Mouse (Mus musculus): ENCODE data around the gene Rd3l. TPM values are rescaled to one million over a fixed set of nuclear protein-coding genes. Genes with fewer than 3 reads are reported as not detected.

The Rd3l gene
- not detected in 3 replicates for total RNA-seq (2017)

DNA sequence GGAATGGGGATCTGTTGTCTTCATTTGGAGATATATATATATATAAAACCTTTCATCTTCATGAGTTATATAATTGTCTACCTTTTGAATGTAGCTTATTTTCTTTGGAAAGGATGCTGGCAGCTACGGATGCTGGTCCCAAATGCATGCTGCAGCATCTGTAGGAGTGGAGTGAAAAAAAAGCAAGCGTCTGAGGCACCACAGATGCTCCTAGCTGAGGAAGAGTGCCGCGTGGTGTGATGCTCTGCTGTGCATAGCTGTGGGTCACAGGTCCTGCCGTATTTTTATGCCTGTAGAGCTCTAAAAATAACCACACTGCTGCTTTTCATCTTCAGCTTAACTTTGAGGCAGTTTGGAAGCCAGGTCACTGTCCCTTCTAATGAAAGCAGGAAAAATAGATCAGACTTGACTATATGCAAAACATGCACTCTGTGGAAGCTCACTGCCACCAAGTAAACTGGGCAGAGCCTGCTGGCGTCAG lies at the start of gene Rd3l:
Rd3l (minus strand) TSS at position 431 of the 481 bp plus-strand sequence.
- ATAC-seq (replicated peaks; ENCODE audit: insufficient number of reproducible peaks, low FRiP score, low TSS enrichment, poor library complexity, severe bottlenecking) = no peak

DNA sequence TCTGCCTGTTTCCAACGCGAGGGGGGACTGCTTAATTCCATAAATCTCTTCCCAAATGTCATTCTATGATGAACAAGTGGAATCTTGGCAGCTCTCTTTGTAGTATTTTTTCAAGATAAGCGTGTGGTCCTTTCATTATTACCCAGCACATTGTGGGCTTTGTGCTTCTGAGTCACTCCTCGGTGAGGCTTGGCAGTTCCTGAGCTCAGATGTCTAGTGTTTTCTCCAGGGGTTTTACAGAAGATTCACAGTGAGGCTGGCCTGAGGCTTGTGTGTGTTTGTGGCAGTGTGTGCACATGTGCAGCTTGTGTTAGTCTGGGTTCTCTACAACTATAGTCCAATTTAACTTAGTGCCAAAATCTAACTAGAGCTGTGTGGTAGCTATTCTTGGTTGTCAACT lies 46.3 kb upstream of the Rd3l start:
- no peak for ATAC-seq (replicated peaks; ENCODE audit: insufficient number of reproducible peaks, low FRiP score, low TSS enrichment, poor library complexity, severe bottlenecking)

DNA sequence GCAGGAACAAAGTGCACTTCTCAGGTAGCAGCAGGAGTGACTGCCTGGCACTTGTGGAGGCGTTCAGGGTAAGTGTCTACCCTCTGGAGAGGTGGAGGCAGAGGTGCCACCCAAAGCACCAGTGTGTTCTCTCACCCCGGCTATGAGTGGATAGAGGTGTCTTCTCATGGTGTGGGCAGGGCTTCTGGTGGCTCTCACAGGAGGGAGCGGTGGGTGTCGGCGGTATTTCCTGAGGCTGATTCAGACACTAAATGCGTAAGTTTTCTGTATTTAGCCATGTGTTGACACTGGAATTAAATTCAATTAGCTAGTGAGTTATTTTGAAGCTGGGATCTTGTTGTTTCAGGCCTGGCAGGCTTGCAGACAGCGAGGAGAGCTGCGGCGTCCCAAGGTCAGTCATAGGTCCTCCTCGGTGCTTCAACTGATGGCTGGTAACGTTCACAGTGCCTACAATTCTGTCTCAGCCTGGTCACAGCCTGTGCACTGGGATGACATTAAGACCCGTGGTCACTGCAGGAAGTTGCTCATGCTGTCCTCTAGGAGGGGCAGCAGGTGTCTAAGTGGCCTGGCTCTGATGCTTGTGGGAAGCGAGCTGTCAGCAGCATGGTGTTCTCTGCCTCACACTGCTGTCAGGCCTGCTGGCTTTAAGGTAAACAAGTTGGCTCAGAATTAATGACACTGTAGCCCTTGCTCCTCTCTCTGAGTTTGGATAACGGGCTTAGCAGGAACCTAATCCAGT lies 45.0 kb upstream of the Rd3l start:
- ATAC-seq (replicated peaks; ENCODE audit: insufficient number of reproducible peaks, low FRiP score, low TSS enrichment, poor library complexity, severe bottlenecking) = no peak

DNA sequence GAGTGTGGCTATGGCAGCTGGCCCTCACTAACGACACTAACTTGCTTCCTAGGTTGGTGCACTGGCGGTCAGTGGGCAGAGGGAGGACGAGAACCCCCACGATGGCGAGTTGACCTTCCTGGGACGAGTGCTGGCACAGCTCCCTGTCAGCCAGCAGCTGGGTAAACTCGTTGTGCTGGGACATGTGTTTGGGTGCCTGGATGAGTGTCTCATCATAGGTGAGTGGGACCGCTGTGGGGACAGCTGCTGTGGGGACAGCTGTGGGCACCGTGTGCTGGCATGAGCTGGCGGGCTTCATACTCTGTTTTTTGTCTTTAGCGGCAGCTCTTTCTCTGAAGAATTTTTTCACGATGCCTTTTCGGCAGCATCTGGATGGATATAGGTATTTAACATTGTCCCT lies 44.3 kb upstream of the Rd3l start:
- no peak for ATAC-seq (replicated peaks; ENCODE audit: insufficient number of reproducible peaks, low FRiP score, low TSS enrichment, poor library complexity, severe bottlenecking)

DNA sequence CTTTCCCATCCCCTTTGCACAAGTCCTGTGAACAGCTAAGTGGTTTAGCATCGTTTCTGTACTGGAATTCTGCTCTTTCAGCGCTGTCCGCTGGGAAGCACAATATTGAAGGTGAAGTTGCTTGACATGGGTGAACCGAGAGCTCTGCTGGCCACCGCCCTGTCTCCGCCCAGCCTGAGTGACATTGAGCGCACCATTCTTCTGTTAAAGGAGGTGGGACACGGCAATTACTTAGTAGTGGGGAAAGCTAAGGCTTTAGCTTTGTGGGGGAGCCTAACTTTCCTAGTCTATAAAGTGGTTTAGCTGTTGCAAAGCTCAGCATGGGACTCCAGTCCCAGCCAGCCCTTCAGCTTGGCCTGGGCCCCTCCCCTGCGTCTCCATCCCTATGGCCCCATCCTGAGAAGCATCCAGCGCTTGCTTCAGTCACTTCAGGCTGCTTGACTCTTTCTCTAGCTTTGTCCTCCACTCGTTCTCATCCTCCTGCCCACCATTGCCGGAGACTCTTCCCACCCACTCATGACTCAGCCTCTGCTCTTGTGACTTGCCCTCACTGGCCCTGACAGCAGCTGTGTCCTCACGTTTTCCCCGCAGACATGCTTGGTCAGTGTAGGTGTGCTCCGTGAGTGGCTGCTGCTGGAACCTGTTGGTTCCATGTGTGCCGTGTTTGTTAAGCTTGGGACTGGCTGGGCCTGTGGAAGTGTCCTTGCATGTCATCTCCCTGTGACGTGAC lies 43.6 kb upstream of the Rd3l start:
- ATAC-seq (replicated peaks; ENCODE audit: insufficient number of reproducible peaks, low FRiP score, low TSS enrichment, poor library complexity, severe bottlenecking) = no peak

DNA sequence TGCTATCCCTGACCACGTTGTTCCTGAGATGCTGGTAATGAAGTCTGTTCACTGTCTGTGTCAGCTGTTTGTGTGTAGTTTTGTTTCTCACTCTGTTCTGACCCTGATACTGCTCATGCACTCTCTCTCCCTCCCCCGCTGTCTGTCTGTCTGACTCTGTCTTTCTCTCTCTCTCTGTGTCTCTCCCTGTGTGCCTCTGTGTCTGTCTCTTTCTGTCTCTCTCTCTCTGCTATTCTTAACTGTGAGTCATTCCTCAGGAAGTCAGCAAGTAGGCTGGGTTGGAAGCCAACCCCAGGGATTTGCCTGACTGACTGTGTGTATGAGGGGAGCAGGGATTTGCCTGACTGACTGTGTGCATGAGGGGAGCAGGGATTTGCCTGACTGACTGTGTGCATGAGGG lies 42.2 kb upstream of the Rd3l start:
- no peak for ATAC-seq (replicated peaks; ENCODE audit: insufficient number of reproducible peaks, low FRiP score, low TSS enrichment, poor library complexity, severe bottlenecking)

DNA sequence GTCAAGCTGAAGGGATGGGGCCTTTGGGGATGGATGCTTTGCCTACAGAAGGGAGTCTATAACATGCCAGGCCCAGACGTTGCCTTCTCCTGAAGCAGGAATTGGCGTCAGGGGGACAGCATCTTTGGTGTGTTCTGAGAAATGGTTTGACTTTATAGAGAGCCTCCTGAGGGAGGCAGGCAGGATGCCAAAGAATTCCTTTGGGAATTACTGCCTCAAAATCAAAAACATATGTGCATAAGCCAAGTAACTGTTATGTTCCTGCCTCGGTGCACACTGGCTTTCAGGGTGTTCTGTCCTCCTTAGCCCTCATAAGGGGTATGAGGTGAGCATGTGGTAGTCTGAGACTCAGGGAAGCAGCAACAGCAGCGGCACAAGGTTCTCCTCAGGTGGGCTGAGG lies 35.2 kb upstream of the Rd3l start:
- no peak for ATAC-seq (replicated peaks; ENCODE audit: insufficient number of reproducible peaks, low FRiP score, low TSS enrichment, poor library complexity, severe bottlenecking)

DNA sequence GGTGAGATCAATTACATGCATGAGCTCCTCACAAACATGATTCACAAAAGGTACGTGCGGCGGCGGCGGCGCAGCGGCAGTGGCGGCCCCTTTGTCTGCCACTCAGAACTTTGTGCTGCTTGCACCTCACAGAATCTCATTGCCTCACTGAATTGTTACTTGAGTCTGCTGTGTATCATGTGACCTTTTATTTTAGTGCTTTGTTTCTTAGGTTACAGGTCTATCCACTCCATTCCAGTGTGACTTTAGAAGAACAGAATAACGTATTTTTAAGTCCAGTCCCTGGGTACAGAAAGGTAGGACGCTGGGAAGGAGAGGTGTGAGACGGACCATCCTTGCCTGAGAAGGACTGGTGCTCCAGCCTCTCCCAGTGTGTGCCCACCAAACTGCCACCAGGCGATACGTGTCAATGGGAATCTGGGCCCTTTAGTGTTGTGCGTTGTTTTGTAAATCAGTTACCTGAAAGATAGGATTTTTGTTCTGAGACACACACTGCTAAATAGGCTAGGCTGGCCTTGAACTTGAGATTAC lies 32.2 kb upstream of the Rd3l start:
- ATAC-seq (replicated peaks; ENCODE audit: insufficient number of reproducible peaks, low FRiP score, low TSS enrichment, poor library complexity, severe bottlenecking) = no peak

DNA sequence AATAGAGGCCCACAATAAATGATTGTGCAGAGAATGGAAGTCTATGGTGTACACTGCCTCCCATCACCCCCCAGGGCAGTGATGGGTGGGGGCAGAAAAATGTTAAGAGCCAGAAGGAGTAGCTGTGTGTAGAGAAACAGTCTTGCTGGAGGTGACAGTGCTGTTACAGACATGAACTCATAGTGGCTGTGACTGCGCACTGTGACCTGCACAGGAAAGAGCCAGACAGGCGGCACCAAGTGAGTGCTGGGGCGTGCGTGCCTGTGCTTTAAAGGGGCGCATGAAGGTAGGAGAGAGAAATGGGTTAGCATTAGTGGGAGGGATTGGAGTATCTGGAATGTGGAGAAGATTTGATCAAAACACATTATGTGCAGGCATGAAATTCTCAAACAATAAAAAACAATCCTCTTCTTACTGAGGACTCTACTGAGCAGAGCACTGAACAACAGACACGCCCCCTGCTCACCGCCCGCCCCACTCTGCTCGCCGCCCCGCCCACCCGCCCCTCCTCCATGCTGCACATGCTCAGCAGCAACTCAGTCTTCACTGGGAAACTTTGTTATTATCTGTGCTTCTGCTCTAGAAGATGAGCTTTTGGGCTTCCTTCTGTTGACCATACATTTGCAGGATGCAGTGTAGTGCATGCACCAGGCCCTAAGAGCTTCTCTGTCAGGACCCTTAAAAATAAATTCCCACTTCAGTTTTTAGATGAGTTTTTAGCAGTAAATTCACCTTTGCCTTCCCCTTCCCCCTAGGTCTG lies 31.6 kb upstream of the Rd3l start:
- no peak for ATAC-seq (replicated peaks; ENCODE audit: insufficient number of reproducible peaks, low FRiP score, low TSS enrichment, poor library complexity, severe bottlenecking)

DNA sequence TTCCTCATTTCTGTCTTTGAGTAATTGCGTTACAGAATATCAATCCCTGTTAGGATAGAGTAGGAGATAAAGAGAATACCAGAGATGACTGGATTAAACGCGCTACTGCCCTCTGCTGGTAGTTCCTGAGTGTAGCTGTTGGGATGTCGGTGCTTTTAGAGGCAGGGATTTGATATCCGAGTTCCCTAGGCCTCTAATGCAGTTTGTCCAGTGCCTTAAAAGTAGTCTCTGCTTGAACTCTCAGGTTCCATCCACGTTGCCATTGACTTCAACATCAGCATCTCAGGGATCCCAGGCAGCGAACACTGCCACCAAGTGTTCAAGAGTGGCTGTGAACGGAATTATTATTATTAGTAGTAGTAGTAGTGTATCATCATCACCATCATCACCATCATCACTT lies 20.1 kb upstream of the Rd3l start:
- 0 out of 2 replicates have a peak, but pooled peaks have one; percentile 29 for ATAC-seq (replicated peaks; ENCODE audit: insufficient number of reproducible peaks, low FRiP score, low TSS enrichment, poor library complexity, severe bottlenecking)

DNA sequence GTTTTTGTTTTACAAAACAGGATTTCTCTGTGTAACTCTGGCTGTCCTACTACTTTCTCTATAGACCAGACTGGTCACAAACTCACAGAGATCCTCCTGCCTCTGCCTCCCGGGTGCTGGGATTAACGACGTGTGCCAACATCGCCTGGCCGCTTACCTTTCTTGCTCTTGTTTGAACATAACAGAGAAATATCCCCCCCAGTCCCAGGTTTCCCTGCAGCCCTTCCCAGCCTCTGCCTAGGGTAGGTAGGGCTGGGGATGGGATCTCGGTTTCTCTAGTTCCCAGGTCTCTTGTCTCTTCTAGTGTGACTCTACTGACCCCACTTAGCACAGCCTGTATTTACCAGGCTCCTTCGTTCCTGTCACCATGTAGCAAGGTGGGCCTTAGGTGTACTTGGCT lies 18.6 kb upstream of the Rd3l start:
- no peak for ATAC-seq (replicated peaks; ENCODE audit: insufficient number of reproducible peaks, low FRiP score, low TSS enrichment, poor library complexity, severe bottlenecking)

DNA sequence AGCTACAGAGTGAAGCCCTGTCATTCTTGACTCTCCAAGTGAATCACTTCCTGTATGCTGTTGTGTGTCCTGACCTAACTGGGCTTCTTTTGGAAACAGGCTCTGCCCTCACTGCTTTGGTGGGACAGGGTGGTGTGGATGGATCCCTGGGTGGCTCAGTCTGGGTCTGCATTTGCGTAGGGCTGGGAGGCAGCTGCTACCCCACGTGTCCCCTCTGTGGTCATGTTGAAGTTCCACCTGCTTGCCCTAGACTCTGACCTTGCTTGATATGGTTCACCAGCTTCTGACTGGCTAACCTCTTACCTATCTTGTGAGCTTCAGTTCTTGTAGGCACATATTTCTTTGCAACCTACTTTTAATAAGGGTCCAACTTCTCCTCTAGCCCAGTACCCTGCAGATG lies 14.0 kb upstream of the Rd3l start:
- ATAC-seq (replicated peaks; ENCODE audit: insufficient number of reproducible peaks, low FRiP score, low TSS enrichment, poor library complexity, severe bottlenecking) = no peak

DNA sequence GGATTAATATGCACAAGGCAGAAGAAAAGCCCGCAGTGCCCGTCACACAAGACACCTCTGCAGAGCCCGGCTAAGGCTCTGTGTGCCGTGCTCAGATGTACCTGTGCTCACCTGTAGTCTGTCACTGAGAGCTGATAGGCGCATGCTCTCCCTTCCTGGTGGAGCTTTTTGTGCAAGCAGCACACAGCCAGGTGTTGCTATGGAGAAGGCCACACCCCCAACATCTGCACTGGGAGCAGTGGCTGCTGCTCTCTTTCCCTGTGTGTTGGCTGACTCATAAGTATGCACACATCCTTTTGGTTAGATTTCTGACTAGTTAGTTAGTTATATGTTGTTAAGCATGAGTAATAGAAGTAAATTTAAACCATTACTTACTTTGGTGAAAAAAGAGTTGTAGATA lies 11.5 kb upstream of the Rd3l start:
- ATAC-seq (replicated peaks; ENCODE audit: insufficient number of reproducible peaks, low FRiP score, low TSS enrichment, poor library complexity, severe bottlenecking) = no peak

DNA sequence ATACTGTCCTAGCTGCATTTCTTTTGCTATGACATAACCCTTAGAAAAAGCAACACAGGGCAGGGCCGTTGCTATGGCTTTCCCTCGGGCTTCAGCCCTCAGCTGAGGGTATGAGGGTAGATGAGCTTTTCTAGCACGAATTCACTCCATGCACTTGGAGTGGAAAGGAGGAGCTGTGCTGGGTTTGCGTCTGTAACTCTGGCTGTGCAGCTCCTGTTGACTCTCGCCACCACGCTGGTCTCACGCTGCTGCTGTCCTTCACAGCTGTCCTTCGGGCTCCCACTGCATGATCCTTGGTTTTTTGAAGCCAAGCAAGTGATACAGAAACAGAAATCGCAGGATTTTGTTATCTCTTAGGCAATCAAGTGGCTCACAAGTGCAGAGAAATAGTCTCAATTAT lies 5.6 kb upstream of the Rd3l start:
- no peak for ATAC-seq (replicated peaks; ENCODE audit: insufficient number of reproducible peaks, low FRiP score, low TSS enrichment, poor library complexity, severe bottlenecking)

DNA sequence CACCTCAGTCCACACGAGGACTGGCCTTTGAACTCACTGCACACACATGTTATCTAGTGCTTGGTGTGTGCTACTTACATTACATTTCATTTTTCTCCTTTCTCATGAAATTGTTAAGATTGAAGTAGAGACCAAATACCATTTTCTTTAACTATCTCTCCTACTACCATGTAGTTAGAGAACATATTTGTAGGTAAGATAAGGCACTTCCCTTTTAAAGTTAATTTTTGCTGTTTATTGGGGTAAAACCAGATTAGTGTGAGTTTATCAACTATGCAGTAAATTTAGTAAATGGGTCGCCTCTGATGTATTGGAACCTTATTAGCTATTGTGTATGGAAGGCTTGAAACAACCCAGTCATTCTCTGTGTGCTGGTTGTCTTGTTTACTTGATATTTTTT lies 2.0 kb upstream of the Rd3l start:
- ATAC-seq (replicated peaks; ENCODE audit: insufficient number of reproducible peaks, low FRiP score, low TSS enrichment, poor library complexity, severe bottlenecking) = no peak

DNA sequence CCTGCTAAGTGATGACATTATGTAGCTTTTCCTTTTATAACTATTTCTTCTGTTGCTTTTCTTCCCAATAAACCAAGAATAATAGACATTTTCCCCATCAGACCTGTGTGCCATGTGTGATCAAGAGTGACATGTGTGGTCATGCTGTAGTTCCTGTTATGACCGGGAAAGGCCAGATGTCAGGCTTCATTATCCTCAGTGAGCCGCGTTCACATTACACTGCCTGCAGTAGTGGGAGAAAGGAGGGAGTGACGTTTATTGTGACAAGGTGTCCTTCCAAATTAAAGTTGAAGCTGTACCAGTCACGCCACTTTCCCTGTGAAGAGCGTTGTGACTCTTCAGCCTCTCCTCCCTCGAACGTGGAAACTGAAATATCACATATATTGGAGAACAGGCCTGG lies 714 bp upstream of the Rd3l start:
- no peak for ATAC-seq (replicated peaks; ENCODE audit: insufficient number of reproducible peaks, low FRiP score, low TSS enrichment, poor library complexity, severe bottlenecking)

DNA sequence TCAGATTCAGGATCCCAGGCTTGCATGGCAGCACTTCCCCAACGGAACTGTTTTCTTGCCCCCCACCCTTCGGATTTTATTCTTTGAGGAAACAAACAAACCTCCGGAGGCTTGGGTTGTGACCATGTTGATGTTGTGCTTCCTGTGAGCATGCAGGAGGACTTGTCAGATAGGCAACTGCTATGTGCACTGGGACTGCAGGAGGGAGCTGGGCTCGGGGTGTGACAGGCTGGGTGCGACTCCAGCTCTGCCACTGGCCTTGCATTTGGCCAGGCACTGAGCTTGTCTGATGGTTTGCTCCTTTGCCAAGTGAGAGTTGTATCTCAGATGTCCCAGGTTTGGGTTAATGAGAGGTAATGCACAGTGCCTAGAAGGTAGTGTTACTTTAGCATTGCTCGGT lies 2.8 kb downstream of the Rd3l start:
- no peak for ATAC-seq (replicated peaks; ENCODE audit: insufficient number of reproducible peaks, low FRiP score, low TSS enrichment, poor library complexity, severe bottlenecking)

DNA sequence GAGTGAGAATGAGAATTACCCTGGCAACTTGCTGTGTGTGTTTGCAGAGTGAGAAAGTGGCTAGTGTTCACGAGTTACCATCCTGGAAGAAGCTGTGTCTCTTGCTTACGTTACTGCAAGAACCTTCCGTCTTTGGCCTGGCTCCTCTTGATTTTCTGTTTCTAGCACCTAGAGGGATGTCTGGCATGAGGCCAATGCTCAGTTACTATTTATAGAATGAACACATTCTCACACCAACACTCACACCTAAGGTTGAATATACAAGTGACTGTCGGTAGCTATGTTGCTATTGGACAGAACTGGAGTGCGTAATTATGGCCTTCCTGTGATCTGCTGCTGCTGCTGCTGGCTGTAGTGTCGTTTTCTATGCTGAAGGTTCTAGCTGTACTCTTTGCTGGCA lies 4.0 kb downstream of the Rd3l start:
- ATAC-seq (replicated peaks; ENCODE audit: insufficient number of reproducible peaks, low FRiP score, low TSS enrichment, poor library complexity, severe bottlenecking) = no peak

DNA sequence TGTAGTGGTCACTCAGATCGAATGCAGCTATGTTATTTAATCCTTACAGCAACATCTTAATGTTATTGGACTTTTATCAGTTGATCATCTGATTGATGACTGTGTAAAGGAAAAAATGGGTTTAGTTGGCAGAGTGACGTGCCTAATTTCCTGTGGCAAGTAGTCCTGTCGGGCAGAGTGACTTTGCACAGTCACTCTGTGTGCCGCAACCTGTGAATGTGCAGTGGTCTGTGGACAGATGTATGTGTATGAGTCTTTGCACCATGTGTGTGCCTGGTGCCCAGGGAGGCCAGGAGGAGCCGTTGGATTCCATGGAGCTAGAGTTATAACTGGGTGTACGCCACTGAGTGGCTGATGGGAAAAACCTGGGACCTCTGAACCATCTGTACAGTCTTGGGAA lies 6.5 kb downstream of the Rd3l start:
- no peak for ATAC-seq (replicated peaks; ENCODE audit: insufficient number of reproducible peaks, low FRiP score, low TSS enrichment, poor library complexity, severe bottlenecking)

Data from monocyte, adult 5-6 weeks (primary cell).